Mouse (Mus musculus) spleen, adult 2 months (tissue): Measurements from ENCODE around the gene Sec24c.

ENCODE experiments used
- CTCF ChIP-seq: fragments of 200-500 bp; IDR thresholded peaks from 2 replicates; pipeline ENCODE4 v1.5.1; 2011; ENCODE audit warnings: mild to moderate bottlenecking, inconsistent platforms; ENCODE audit not compliant: insufficient read depth, insufficient read length, insufficient replicate concordance; ENCODE audit errors: extremely low read depth
- POLR2A ChIP-seq: fragments of 200-500 bp; IDR thresholded peaks from 2 replicates; pipeline ENCODE4 v1.6.1; 2011; ENCODE audit warnings: low read depth, low read length, inconsistent platforms

DNA sequence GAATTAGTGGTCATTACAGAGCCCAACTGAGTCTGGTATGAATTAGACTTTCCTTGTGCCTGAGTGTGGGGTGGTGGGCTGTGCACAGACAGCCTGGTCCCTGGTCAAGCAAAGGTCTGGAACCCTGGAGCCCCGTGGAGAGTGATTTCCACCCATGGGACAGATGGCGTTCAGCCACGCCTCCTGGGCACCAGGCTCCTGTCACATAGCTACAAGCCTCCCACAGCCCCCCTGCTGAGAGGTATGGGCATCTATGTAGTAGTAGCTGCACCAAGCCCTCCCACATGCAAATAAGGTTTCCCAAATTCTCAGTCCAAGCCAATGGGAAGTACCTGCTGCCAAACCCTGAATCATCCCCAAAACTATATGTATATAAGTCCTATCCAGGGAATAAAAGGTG, 47.1 kb upstream of the Sec24c start:
- TF ChIP-seq CTCF (no peak), POLR2A (no peak)
